Mouse (Mus musculus): Measurements from ENCODE around the gene Cd44. TPM values are rescaled to one million over a fixed set of nuclear protein-coding genes. Genes with fewer than 3 reads are reported as not detected.

Gene Cd44
- polyA plus RNA-seq, 1 experiment from 2014 or later: 13.7 TPM

- WGBS: 59% methylated on average over 3 of the region's 3 CpGs
- no peak overlapping the region for H3K27ac ChIP-seq (ENCODE audit: low read depth)
- peaks cover 12% of the 10 kb centered on the region for H3K27me3 ChIP-seq (replicated peaks; ENCODE audit: control insufficient read depth, insufficient read depth, low read length)
- H3K36me3 ChIP-seq (ENCODE audit: control insufficient read depth, insufficient read depth, low read length): no peaks in the 10 kb centered on the region
- ATAC-seq (replicated peaks; ENCODE audit: low FRiP score, low TSS enrichment, low read depth) (no peak), DNase-seq (ENCODE audit: low spot score) (no peak)
- no peaks in the 10 kb centered on the region for H3K9me3 ChIP-seq (ENCODE audit: control insufficient read depth, low read length)
- peaks cover 6% of the 10 kb centered on the region; the same call in 1 of the 2 replicates for H3K4me1 ChIP-seq (replicated peaks; ENCODE audit: control insufficient read depth, insufficient read depth, low read length)
- H3K4me2 ChIP-seq (ENCODE audit: low read length): no peak overlapping the region
- H3K9ac ChIP-seq (ENCODE audit: low read length): no peak overlapping the region
- no peak overlapping the region for H3K4me3 ChIP-seq (ENCODE audit: low read depth, low read length)
Measured at GRCm38 (mm10) chr2:102905604-102906003, 4.1 kb upstream of the Cd44 start.

DNA sequence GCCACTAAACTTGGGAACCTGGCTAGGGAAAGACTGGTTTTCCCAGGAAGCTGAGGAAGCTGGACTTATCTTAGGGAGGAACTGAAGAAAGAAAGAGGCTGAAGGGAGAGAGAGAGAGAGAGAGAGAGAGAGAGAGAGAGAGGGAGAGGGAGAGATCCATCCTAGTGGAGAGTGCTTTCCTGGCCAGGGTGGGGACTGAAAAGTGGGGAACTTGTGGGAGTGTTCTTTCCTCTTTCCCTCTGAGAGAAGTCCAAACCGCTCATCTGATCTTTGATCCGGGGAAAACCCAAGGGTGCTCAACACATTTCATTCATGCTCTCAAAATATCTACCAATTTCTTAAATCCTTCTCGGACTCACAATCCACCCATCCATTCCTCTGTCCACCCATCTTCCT is 361 bp upstream of the Cd44 start:
- Histone ChIP-seq H3K4me3 (ENCODE audit: low read depth, low read length) (peak overlapping the region; percentile 49), H3K36me3 (ENCODE audit: control insufficient read depth, insufficient read depth, low read length) (no peaks in the 10 kb centered on the region), H3K4me1 (replicated peaks; ENCODE audit: control insufficient read depth, insufficient read depth, low read length) (peaks cover 7% of the 10 kb centered on the region; the same call in 1 of the 2 replicates), H3K27ac (ENCODE audit: low read depth) (no peak overlapping the region), H3K27me3 (replicated peaks; ENCODE audit: control insufficient read depth, insufficient read depth, low read length) (peaks cover 12% of the 10 kb centered on the region), H3K9ac (ENCODE audit: low read length) (peak overlapping the region; percentile 47; the same call in 1 of the 2 replicates), H3K9me3 (ENCODE audit: control insufficient read depth, low read length) (no peaks in the 10 kb centered on the region), H3K4me2 (ENCODE audit: low read length) (peak overlapping the region; percentile 82)
- ATAC-seq (replicated peaks; ENCODE audit: low FRiP score, low TSS enrichment, low read depth): 0 out of 2 replicates have a peak, but pooled peaks have one; percentile 32
- 30% methylated on average over 3 of the region's 3 CpGs for WGBS
- no peak for DNase-seq (ENCODE audit: low spot score)

DNA sequence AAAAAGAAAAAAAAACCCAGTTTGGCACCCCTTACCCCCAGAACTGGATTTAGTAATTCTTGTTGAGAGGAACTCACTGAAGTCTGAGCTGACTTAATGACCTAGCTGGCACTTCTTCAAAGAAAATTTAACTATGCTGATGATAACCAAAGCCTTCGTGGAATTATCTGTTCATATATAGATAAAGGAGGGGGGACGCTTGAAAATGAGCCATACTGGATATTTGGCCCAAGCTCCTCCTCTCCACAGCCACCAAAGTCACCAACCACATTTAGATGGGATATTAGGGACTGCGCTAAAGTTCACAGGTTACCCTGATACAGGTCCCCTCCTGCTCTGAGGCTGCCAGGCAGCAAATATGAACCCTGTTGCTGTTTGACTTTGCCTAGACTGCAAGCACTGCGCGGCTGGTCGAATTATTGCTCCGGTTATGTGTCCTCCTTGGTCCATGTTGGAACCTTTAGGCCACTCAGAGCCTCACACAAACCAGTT is 1.2 kb downstream of the Cd44 start:
- no peak for DNase-seq (ENCODE audit: low spot score)
- H3K36me3 ChIP-seq (ENCODE audit: control insufficient read depth, insufficient read depth, low read length): no peaks in the 10 kb centered on the region
- H3K27ac ChIP-seq (ENCODE audit: low read depth): no peak overlapping the region
- ATAC-seq (replicated peaks; ENCODE audit: low FRiP score, low TSS enrichment, low read depth): no peak
- H3K4me1 ChIP-seq (replicated peaks; ENCODE audit: control insufficient read depth, insufficient read depth, low read length): peaks cover 7% of the 10 kb centered on the region; the same call in 1 of the 2 replicates
- H3K9me3 ChIP-seq (ENCODE audit: control insufficient read depth, low read length): no peaks in the 10 kb centered on the region
- H3K27me3 ChIP-seq (replicated peaks; ENCODE audit: control insufficient read depth, insufficient read depth, low read length): peaks cover 12% of the 10 kb centered on the region
- H3K4me3 ChIP-seq (ENCODE audit: low read depth, low read length): peak overlapping the region; percentile 49
- H3K9ac ChIP-seq (ENCODE audit: low read length): no peak overlapping the region
- 48% methylated on average over 7 of the region's 7 CpGs for WGBS
- H3K4me2 ChIP-seq (ENCODE audit: low read length): peak overlapping the region; percentile 82

GRCm38 (mm10) chr2:102899238-102899637 is 2.2 kb downstream of the Cd44 start:
- no peaks in the 10 kb centered on the region for H3K36me3 ChIP-seq (ENCODE audit: control insufficient read depth, insufficient read depth, low read length)
- H3K4me3 ChIP-seq (ENCODE audit: low read depth, low read length): no peak overlapping the region
- WGBS: 57% methylated on average over 3 of the region's 3 CpGs
- no peaks in the 10 kb centered on the region for H3K9me3 ChIP-seq (ENCODE audit: control insufficient read depth, low read length)
- H3K9ac ChIP-seq (ENCODE audit: low read length): no peak overlapping the region
- peak overlapping the region; percentile 25; the same call in 1 of the 2 replicates for H3K4me2 ChIP-seq (ENCODE audit: low read length)
- H3K27ac ChIP-seq (ENCODE audit: low read depth): no peak overlapping the region
- no peak for DNase-seq (ENCODE audit: low spot score)
- H3K4me1 ChIP-seq (replicated peaks; ENCODE audit: control insufficient read depth, insufficient read depth, low read length): peaks cover 7% of the 10 kb centered on the region; the same call in 1 of the 2 replicates
- no peak for ATAC-seq (replicated peaks; ENCODE audit: low FRiP score, low TSS enrichment, low read depth)
- peaks cover 12% of the 10 kb centered on the region for H3K27me3 ChIP-seq (replicated peaks; ENCODE audit: control insufficient read depth, insufficient read depth, low read length)

DNA sequence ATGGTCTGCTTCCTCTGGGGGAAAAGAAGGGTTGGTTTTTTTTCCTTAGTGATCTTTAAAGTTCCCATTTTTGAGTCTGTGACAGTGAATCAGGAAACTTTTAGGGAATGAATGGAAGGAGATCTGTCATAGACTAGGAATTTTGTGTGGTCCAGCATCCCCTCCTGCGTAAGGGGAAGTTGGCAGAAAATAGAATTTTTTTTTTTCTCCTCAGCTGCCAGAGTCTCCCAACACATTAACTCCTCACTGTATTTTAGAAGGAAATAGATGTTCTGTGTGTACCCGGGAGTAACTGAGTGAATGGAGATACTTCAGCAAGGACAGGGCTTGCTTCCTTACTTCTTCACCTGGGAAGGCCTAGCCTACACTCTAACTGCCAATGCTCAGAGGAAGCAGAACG is 2.9 kb downstream of the Cd44 start:
- Histone ChIP-seq H3K4me1 (replicated peaks; ENCODE audit: control insufficient read depth, insufficient read depth, low read length) (peaks cover 7% of the 10 kb centered on the region; the same call in 1 of the 2 replicates), H3K9me3 (ENCODE audit: control insufficient read depth, low read length) (no peaks in the 10 kb centered on the region), H3K27ac (ENCODE audit: low read depth) (no peak overlapping the region), H3K27me3 (replicated peaks; ENCODE audit: control insufficient read depth, insufficient read depth, low read length) (peaks cover 12% of the 10 kb centered on the region), H3K9ac (ENCODE audit: low read length) (no peak overlapping the region), H3K4me3 (ENCODE audit: low read depth, low read length) (no peak overlapping the region), H3K4me2 (ENCODE audit: low read length) (no peak overlapping the region), H3K36me3 (ENCODE audit: control insufficient read depth, insufficient read depth, low read length) (no peaks in the 10 kb centered on the region)
- 76% methylated on average over 3 of the region's 3 CpGs for WGBS
- DNase-seq (ENCODE audit: low spot score) (no peak), ATAC-seq (replicated peaks; ENCODE audit: low FRiP score, low TSS enrichment, low read depth) (no peak)

DNA sequence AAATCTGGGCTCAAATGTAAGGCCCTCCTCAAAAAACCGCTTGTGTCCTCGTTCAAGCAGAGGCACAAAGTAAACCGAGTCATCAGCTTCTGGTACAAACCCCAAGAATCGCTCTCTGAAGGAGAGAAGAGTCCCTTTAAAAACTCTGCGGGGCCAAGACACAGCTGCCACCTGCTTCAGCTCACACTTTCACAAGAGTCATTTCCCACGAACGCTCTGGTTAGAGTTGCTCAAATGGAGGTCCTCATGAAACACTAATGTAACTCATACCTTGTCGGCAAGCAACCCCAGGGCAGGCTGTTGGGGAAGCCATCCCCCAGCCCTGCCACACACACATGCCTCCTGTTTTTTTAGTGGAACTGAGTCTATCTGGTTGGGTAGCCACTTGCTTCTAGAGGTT is 5.3 kb downstream of the Cd44 start:
- peaks cover 7% of the 10 kb centered on the region; the same call in 1 of the 2 replicates for H3K4me1 ChIP-seq (replicated peaks; ENCODE audit: control insufficient read depth, insufficient read depth, low read length)
- DNase-seq (ENCODE audit: low spot score) (no peak), ATAC-seq (replicated peaks; ENCODE audit: low FRiP score, low TSS enrichment, low read depth) (no peak)
- WGBS: 84% methylated on average over 8 of the region's 8 CpGs
- no peak overlapping the region for H3K4me2 ChIP-seq (ENCODE audit: low read length)
- no peak overlapping the region for H3K27ac ChIP-seq (ENCODE audit: low read depth)
- H3K4me3 ChIP-seq (ENCODE audit: low read depth, low read length): no peak overlapping the region
- peaks cover 4% of the 10 kb centered on the region; the same call in 1 of the 2 replicates for H3K27me3 ChIP-seq (replicated peaks; ENCODE audit: control insufficient read depth, insufficient read depth, low read length)
- no peak overlapping the region for H3K9ac ChIP-seq (ENCODE audit: low read length)
- H3K9me3 ChIP-seq (ENCODE audit: control insufficient read depth, low read length): no peaks in the 10 kb centered on the region
- no peaks in the 10 kb centered on the region for H3K36me3 ChIP-seq (ENCODE audit: control insufficient read depth, insufficient read depth, low read length)

GRCm38 (mm10) chr2:102895197-102895596 is 6.3 kb downstream of the Cd44 start:
- DNase-seq (ENCODE audit: low spot score): no peak

GRCm38 (mm10) chr2:102894785-102895184 is 6.7 kb downstream of the Cd44 start:
- Histone ChIP-seq H3K4me1 (replicated peaks; ENCODE audit: control insufficient read depth, insufficient read depth, low read length) (no peaks in the 10 kb centered on the region), H3K27ac (ENCODE audit: low read depth) (no peak overlapping the region)

More at GRCm38 (mm10) chr2:102895197-102895596, 6.3 kb downstream of the Cd44 start:
- Histone ChIP-seq H3K27ac (ENCODE audit: low read depth) (no peak overlapping the region), H3K4me1 (replicated peaks; ENCODE audit: control insufficient read depth, insufficient read depth, low read length) (no peaks in the 10 kb centered on the region), H3K36me3 (ENCODE audit: control insufficient read depth, insufficient read depth, low read length) (no peaks in the 10 kb centered on the region), H3K27me3 (replicated peaks; ENCODE audit: control insufficient read depth, insufficient read depth, low read length) (no peaks in the 10 kb centered on the region), H3K4me2 (ENCODE audit: low read length) (no peak overlapping the region), H3K4me3 (ENCODE audit: low read depth, low read length) (no peak overlapping the region), H3K9me3 (ENCODE audit: control insufficient read depth, low read length) (no peaks in the 10 kb centered on the region), H3K9ac (ENCODE audit: low read length) (no peak overlapping the region)
- ATAC-seq (replicated peaks; ENCODE audit: low FRiP score, low TSS enrichment, low read depth): no peak
- WGBS: 96% methylated on average over 1 of the region's 1 CpGs

DNA sequence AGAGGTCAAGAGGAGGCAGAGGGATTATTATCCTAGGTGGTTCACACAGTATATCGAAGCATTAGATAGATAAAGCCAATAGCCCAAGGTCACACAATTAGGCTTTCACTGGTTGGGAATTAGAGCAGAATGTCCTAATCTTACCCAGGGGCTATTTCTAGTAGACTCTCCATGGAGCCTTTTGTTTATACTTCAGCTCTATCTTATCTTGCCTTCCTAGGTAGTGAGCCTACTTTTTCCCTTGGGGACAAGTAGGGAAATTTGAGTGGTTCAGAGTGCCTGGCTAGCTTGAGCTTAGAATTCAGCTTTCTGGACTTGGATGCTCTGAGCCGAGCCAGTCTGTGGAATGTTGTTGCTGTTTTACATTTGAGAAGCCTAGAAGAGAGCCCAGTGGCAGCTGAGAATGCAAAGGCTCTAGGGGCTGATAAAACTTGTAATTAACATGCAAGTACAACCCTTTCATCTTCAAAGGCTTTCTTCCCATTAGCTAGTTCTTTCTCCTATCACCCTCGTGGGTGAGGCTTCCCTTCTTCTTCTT is 12.7 kb downstream of the Cd44 start:
- 20% methylated on average over 3 of the region's 3 CpGs for WGBS
- Histone ChIP-seq H3K4me3 (ENCODE audit: low read depth, low read length) (no peak overlapping the region), H3K4me2 (ENCODE audit: low read length) (no peak overlapping the region), H3K4me1 (replicated peaks; ENCODE audit: control insufficient read depth, insufficient read depth, low read length) (no peaks in the 10 kb centered on the region; the same call in 1 of the 2 replicates), H3K9ac (ENCODE audit: low read length) (no peak overlapping the region), H3K27me3 (replicated peaks; ENCODE audit: control insufficient read depth, insufficient read depth, low read length) (no peaks in the 10 kb centered on the region), H3K27ac (ENCODE audit: low read depth) (no peak overlapping the region), H3K9me3 (ENCODE audit: control insufficient read depth, low read length) (no peaks in the 10 kb centered on the region), H3K36me3 (ENCODE audit: control insufficient read depth, insufficient read depth, low read length) (no peaks in the 10 kb centered on the region)
- ATAC-seq (replicated peaks; ENCODE audit: low FRiP score, low TSS enrichment, low read depth) (no peak), DNase-seq (ENCODE audit: low spot score) (no peak)

More at GRCm38 (mm10) chr2:102894785-102895184, 6.7 kb downstream of the Cd44 start:
- no peak overlapping the region for H3K4me2 ChIP-seq (ENCODE audit: low read length)
- no peaks in the 10 kb centered on the region for H3K9me3 ChIP-seq (ENCODE audit: control insufficient read depth, low read length)
- H3K36me3 ChIP-seq (ENCODE audit: control insufficient read depth, insufficient read depth, low read length): no peaks in the 10 kb centered on the region
- ATAC-seq (replicated peaks; ENCODE audit: low FRiP score, low TSS enrichment, low read depth) (no peak), DNase-seq (ENCODE audit: low spot score) (no peak)
- no peaks in the 10 kb centered on the region for H3K27me3 ChIP-seq (replicated peaks; ENCODE audit: control insufficient read depth, insufficient read depth, low read length)
- H3K4me3 ChIP-seq (ENCODE audit: low read depth, low read length): no peak overlapping the region
- no peak overlapping the region for H3K9ac ChIP-seq (ENCODE audit: low read length)
- 78% methylated on average over 4 of the region's 4 CpGs for WGBS

Data from intestine, embryonic 14.5 days (tissue).